In the genomic region with DNA sequence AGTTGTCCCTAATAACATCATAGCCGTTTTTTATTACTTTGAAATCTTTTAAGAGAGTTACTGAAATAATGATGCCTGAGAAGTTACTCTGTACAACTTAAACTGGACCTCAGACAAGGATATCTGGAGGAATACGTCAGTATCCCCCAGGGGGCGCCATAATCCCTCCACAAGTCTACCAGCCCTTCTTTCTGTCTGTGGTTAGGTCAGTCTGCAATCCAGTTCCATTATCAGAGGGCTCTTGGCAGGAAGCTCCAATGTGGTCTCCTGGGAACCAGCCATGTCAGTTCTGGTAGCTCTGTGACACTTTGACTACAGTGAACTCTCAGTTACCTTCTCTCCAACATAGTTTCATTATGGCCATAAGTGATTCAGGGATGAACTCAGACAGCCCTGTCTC, we compare ENCODE assay signal across 10 mouse cellular contexts.
DNase-seq lines count a peak whose midpoint lies in the region; ATAC-seq lines count a peak whose summit lies in the region.
"Had no signal": no experiment of that assay in that cellular context is flagged by ENCODE, and none has a peak within 500 bp of the region (broad histone marks: within the 10 kb centered on the region; RNA-seq: fewer than 3 reads in every experiment).

No protein-coding gene starts in this region.

- no peaks in the 10 kb centered on the region for H3K4me1 ChIP-seq in hindbrain, embryonic 11.5 days (replicated peaks; ENCODE audit: control insufficient read depth, insufficient read depth, low read length)
- H3K4me1 ChIP-seq in hindbrain, embryonic 16.5 days (ENCODE audit: control insufficient read depth, insufficient read depth, low read depth, low read length), result no peaks in the 10 kb centered on the region
- H3K4me1 ChIP-seq: embryonic facial prominence, embryonic 13.5 days; midbrain, embryonic 12.5 days had no signal

- WGBS in hindbrain, embryonic 11.5 days, result 20% methylated on average over 3 of the region's 3 CpGs
- 13% methylated on average over 3 of the region's 3 CpGs for WGBS in hindbrain, embryonic 16.5 days

- H3K9me3 ChIP-seq in hindbrain, embryonic 11.5 days (ENCODE audit: control insufficient read depth, low read length), result no peaks in the 10 kb centered on the region
- H3K9me3 ChIP-seq in hindbrain, embryonic 16.5 days (ENCODE audit: control insufficient read depth, low read length), result no peaks in the 10 kb centered on the region
- H3K9me3 ChIP-seq: embryonic facial prominence, embryonic 13.5 days; midbrain, embryonic 12.5 days had no signal

- intact Hi-C loops in heart, postnatal 10 days (cut with DNase I), result loop anchor here (1.0 to 5.0 kb wide), 2 partner anchors 226 to 279 kb away; no protein-coding TSS in a partner anchor
- intact Hi-C loops in left cerebral cortex, postnatal 25 days (cut with DNase I), result loop anchor here (5.0 kb wide), 1 partner anchor 224 kb away; no protein-coding TSS in a partner anchor

- peak; percentile 52 for DNase-seq in hindbrain, embryonic 11.5 days (ENCODE audit: low spot score)
- peak; percentile 62 for DNase-seq in MEL-GATA-1-ER (ENCODE audit: extremely low read depth, low read depth)
- peak; percentile 67 to 77 for DNase-seq in cerebellum, postnatal 14 days
- peak; percentile 74 to 83 for DNase-seq in heart, postnatal 10 days
- peak; percentile 8 to 11 for DNase-seq in left cerebral cortex, postnatal 25 days (ENCODE audit: low spot score in 2 of 2)
- peak; percentile 24 for DNase-seq in ovary, postnatal 10 days (ENCODE audit: low spot score)
- peak; percentile 36 to 57 for DNase-seq in urinary bladder, adult 18-20 months (ENCODE audit: low spot score in 2 of 2)

- no peak overlapping the region for H3K4me3 ChIP-seq in hindbrain, embryonic 11.5 days (ENCODE audit: low read depth, low read length)
- no peak overlapping the region for H3K4me3 ChIP-seq in hindbrain, embryonic 16.5 days (ENCODE audit: low read length)
- H3K4me3 ChIP-seq: embryonic facial prominence, embryonic 13.5 days; midbrain, embryonic 12.5 days had no signal

- H3K4me2 ChIP-seq in hindbrain, embryonic 11.5 days (replicated peaks; ENCODE audit: low read depth, low read length), result no peak overlapping the region
- no peak overlapping the region for H3K4me2 ChIP-seq in hindbrain, embryonic 16.5 days (ENCODE audit: low read length)
- H3K4me2 ChIP-seq: embryonic facial prominence, embryonic 13.5 days; midbrain, embryonic 12.5 days had no signal

- H3K9ac ChIP-seq in hindbrain, embryonic 11.5 days (ENCODE audit: low read depth, low read length), result no peak overlapping the region
- H3K9ac ChIP-seq in hindbrain, embryonic 16.5 days (ENCODE audit: low read depth, low read length), result no peak overlapping the region
- H3K9ac ChIP-seq: embryonic facial prominence, embryonic 13.5 days; midbrain, embryonic 12.5 days had no signal

- no peaks in the 10 kb centered on the region for H3K27me3 ChIP-seq in hindbrain, embryonic 11.5 days (ENCODE audit: control insufficient read depth, insufficient read depth, low read length)
- H3K27me3 ChIP-seq in hindbrain, embryonic 16.5 days (replicated peaks; ENCODE audit: control insufficient read depth, insufficient read depth, low read length), result no peaks in the 10 kb centered on the region
- H3K27me3 ChIP-seq: midbrain, embryonic 12.5 days had no signal

- no peak overlapping the region for H3K27ac ChIP-seq in hindbrain, embryonic 11.5 days (ENCODE audit: low read depth, low read length)
- H3K27ac ChIP-seq in hindbrain, embryonic 16.5 days (ENCODE audit: low read depth, low read length), result no peak overlapping the region
- H3K27ac ChIP-seq: embryonic facial prominence, embryonic 13.5 days; midbrain, embryonic 12.5 days had no signal

- ATAC-seq in hindbrain, embryonic 11.5 days (ENCODE audit: low FRiP score), result no peak
- no peak for ATAC-seq in hindbrain, embryonic 16.5 days

- no peaks in the 10 kb centered on the region for H3K36me3 ChIP-seq in hindbrain, embryonic 11.5 days (ENCODE audit: control insufficient read depth, insufficient read depth, low read length)
- no peaks in the 10 kb centered on the region for H3K36me3 ChIP-seq in hindbrain, embryonic 16.5 days (ENCODE audit: control insufficient read depth, insufficient read depth, low read length)
- H3K36me3 ChIP-seq: embryonic facial prominence, embryonic 13.5 days; midbrain, embryonic 12.5 days had no signal

Comparison
In these comparisons a context has a peak if more than half of its experiments do, and no peak if none do; other contexts are left out.
1. DNase-seq: peak in every context shown above with its lines; median percentile 78 in heart, postnatal 10 days; 72 in cerebellum, postnatal 14 days; 62 in MEL-GATA-1-ER; 52 in hindbrain, embryonic 11.5 days; 46 in urinary bladder, adult 18-20 months; 24 in ovary, postnatal 10 days; 10 in left cerebral cortex, postnatal 25 days.